ENCODE assay signal across 20 mouse cellular contexts in the genomic region with DNA sequence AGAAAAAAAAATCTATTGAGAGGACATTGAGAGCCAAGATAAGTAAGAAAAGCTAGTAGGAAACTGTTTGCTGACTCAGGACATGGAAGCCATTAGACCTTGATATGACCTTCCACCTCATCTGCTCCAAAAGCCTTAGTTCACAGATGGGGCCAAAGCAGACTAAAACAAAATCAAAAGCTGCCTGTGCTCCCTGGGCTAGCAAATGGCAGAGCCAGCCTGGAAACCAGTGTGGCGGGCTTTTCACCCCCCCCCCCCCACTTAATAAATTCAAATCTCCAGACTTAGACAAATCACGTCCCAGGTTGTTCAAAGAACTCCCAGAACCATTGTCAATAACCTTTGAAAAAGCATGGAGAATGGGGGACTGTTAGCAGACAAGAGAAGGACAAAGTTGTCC. TPM values are rescaled to one million over a fixed set of nuclear protein-coding genes. Genes with fewer than 3 reads are reported as not detected.
DNase-seq lines count a peak whose midpoint lies in the region; ATAC-seq and TF ChIP-seq lines count a peak whose summit lies in the region.
"Had no signal": no experiment of that assay in that cellular context is flagged by ENCODE, and none has a peak within 500 bp of the region (broad histone marks: within the 10 kb centered on the region; RNA-seq: fewer than 3 reads in every experiment).

No protein-coding gene starts in this region.

- 22% methylated on average over 2 of the region's 2 CpGs for WGBS in hindbrain, embryonic 10.5 days
- 28% methylated on average over 2 of the region's 2 CpGs for WGBS in hindbrain, postnatal 0 days
- WGBS in midbrain, embryonic 12.5 days, result 0% methylated on average over 2 of the region's 2 CpGs
- 5% methylated on average over 2 of the region's 2 CpGs for WGBS in midbrain, embryonic 16.5 days
- WGBS in forebrain, embryonic 16.5 days, result 8% methylated on average over 2 of the region's 2 CpGs
- 49% methylated on average over 2 of the region's 2 CpGs for WGBS in limb, embryonic 10.5 days

- peaks cover 57% of the 10 kb centered on the region for H3K4me1 ChIP-seq in hindbrain, embryonic 10.5 days (replicated peaks)
- H3K4me1 ChIP-seq in hindbrain, postnatal 0 days (ENCODE audit: insufficient read depth, low read length), result 0 out of 2 replicates have a peak, but pooled peaks cover 3% of the 10 kb centered on the region
- peaks cover 62% of the 10 kb centered on the region for H3K4me1 ChIP-seq in midbrain, embryonic 12.5 days
- H3K4me1 ChIP-seq in midbrain, embryonic 16.5 days (ENCODE audit: control insufficient read depth, insufficient read depth, low read length), result peaks cover 15% of the 10 kb centered on the region
- H3K4me1 ChIP-seq in forebrain, embryonic 16.5 days (replicated peaks; ENCODE audit: control insufficient read depth, insufficient read depth, low read length), result peaks cover 44% of the 10 kb centered on the region
- H3K4me1 ChIP-seq in limb, embryonic 10.5 days, result peaks cover 7% of the 10 kb centered on the region

- no peak overlapping the region for H3K4me3 ChIP-seq in hindbrain, embryonic 10.5 days
- H3K4me3 ChIP-seq in hindbrain, postnatal 0 days (ENCODE audit: low read length), result no peak overlapping the region
- H3K4me3 ChIP-seq in midbrain, embryonic 12.5 days, result no peak overlapping the region
- no peak overlapping the region for H3K4me3 ChIP-seq in midbrain, embryonic 16.5 days (ENCODE audit: low read depth, low read length)
- no peak overlapping the region for H3K4me3 ChIP-seq in forebrain, embryonic 16.5 days (replicated peaks; ENCODE audit: low read length)
- no peak overlapping the region for H3K4me3 ChIP-seq in limb, embryonic 10.5 days
- H3K4me3 ChIP-seq: erythroblast, embryonic 14.5 days; hindbrain, embryonic 12.5 days; neural tube, embryonic 13.5 days had no signal

- no peaks in the 10 kb centered on the region for H3K36me3 ChIP-seq in hindbrain, embryonic 10.5 days
- H3K36me3 ChIP-seq in hindbrain, postnatal 0 days (ENCODE audit: insufficient read depth, low read length), result no peaks in the 10 kb centered on the region
- no peaks in the 10 kb centered on the region for H3K36me3 ChIP-seq in midbrain, embryonic 12.5 days
- H3K36me3 ChIP-seq in midbrain, embryonic 16.5 days (ENCODE audit: control insufficient read depth, insufficient read depth, low read length), result no peaks in the 10 kb centered on the region
- no peaks in the 10 kb centered on the region for H3K36me3 ChIP-seq in forebrain, embryonic 16.5 days (ENCODE audit: control insufficient read depth, insufficient read depth)
- H3K36me3 ChIP-seq in limb, embryonic 10.5 days, result no peaks in the 10 kb centered on the region
- H3K36me3 ChIP-seq: G1E; hindbrain, embryonic 12.5 days; neural tube, embryonic 13.5 days had no signal

- H3K9me3 ChIP-seq in hindbrain, embryonic 10.5 days, result no peaks in the 10 kb centered on the region
- H3K9me3 ChIP-seq in hindbrain, postnatal 0 days (ENCODE audit: low read length), result no peaks in the 10 kb centered on the region
- no peaks in the 10 kb centered on the region for H3K9me3 ChIP-seq in midbrain, embryonic 12.5 days
- H3K9me3 ChIP-seq in midbrain, embryonic 16.5 days (replicated peaks; ENCODE audit: control insufficient read depth, low read length, poor library complexity, severe bottlenecking), result no peaks in the 10 kb centered on the region
- H3K9me3 ChIP-seq in forebrain, embryonic 16.5 days (ENCODE audit: control insufficient read depth, low read length), result no peaks in the 10 kb centered on the region
- no peaks in the 10 kb centered on the region for H3K9me3 ChIP-seq in limb, embryonic 10.5 days (replicated peaks)
- H3K9me3 ChIP-seq: G1E; hindbrain, embryonic 12.5 days; neural tube, embryonic 13.5 days had no signal

- ATAC-seq in hindbrain, postnatal 0 days, result no peak
- ATAC-seq in midbrain, embryonic 12.5 days (ENCODE audit: low FRiP score, low read depth), result no peak
- ATAC-seq in midbrain, embryonic 16.5 days, result no peak
- peak; percentile 43 for ATAC-seq in forebrain, embryonic 16.5 days

- peak overlapping the region; percentile 60 for H3K27ac ChIP-seq in hindbrain, embryonic 10.5 days
- H3K27ac ChIP-seq in hindbrain, postnatal 0 days, result no peak overlapping the region
- peak overlapping the region; percentile 61 for H3K27ac ChIP-seq in midbrain, embryonic 12.5 days (replicated peaks)
- no peak overlapping the region for H3K27ac ChIP-seq in midbrain, embryonic 16.5 days (ENCODE audit: low read length)
- peak overlapping the region; percentile 23; the same call in 1 of the 2 replicates for H3K27ac ChIP-seq in forebrain, embryonic 16.5 days (ENCODE audit: low read length)
- no peak overlapping the region for H3K27ac ChIP-seq in limb, embryonic 10.5 days
- H3K27ac ChIP-seq: hindbrain, embryonic 12.5 days; neural tube, embryonic 13.5 days had no signal

- no peak overlapping the region for H3K9ac ChIP-seq in hindbrain, postnatal 0 days (replicated peaks; ENCODE audit: low read length)
- no peak overlapping the region for H3K9ac ChIP-seq in midbrain, embryonic 12.5 days (replicated peaks)
- no peak overlapping the region for H3K9ac ChIP-seq in midbrain, embryonic 16.5 days (ENCODE audit: low read depth, low read length)
- H3K9ac ChIP-seq in forebrain, embryonic 16.5 days (replicated peaks; ENCODE audit: low read depth, low read length), result no peak overlapping the region
- H3K9ac ChIP-seq: hindbrain, embryonic 12.5 days; neural tube, embryonic 13.5 days had no signal

- peak; percentile 34 for DNase-seq in hindbrain, embryonic 10.5 days (ENCODE audit: low spot score)
- DNase-seq in hindbrain, postnatal 0 days (ENCODE audit: low spot score), result no peak
- no peak for DNase-seq in limb, embryonic 10.5 days (ENCODE audit: low spot score)
- no peak for DNase-seq in gastrocnemius, postnatal 14 days
- DNase-seq: adrenal gland, postnatal 25 days; cerebellum, adult 11-12 months; cerebellum, postnatal 25 days; kidney, adult 9 months; kidney, postnatal 25 days; lung, adult 18-20 months; lung, postnatal 14 days; right cerebral cortex, adult 18-20 months; thymus, postnatal 14 days had no signal

- H3K4me2 ChIP-seq in hindbrain, postnatal 0 days (ENCODE audit: low read depth, low read length), result no peak overlapping the region
- H3K4me2 ChIP-seq in midbrain, embryonic 12.5 days (replicated peaks), result no peak overlapping the region
- no peak overlapping the region for H3K4me2 ChIP-seq in midbrain, embryonic 16.5 days (ENCODE audit: low read length)
- H3K4me2 ChIP-seq in forebrain, embryonic 16.5 days (ENCODE audit: low read length), result no peak overlapping the region
- H3K4me2 ChIP-seq: hindbrain, embryonic 12.5 days; neural tube, embryonic 13.5 days had no signal

- no peak for TF ChIP-seq CTCF in hindbrain, postnatal 0 days (IDR thresholded peaks at IDR 0.05; ENCODE audit: low read depth)

- peaks cover 33% of the 10 kb centered on the region for H3K27me3 ChIP-seq in hindbrain, embryonic 10.5 days (ENCODE audit: insufficient read depth, poor library complexity, severe bottlenecking)
- no peaks in the 10 kb centered on the region for H3K27me3 ChIP-seq in hindbrain, postnatal 0 days (ENCODE audit: insufficient read depth, low read length)
- H3K27me3 ChIP-seq in midbrain, embryonic 12.5 days, result peaks cover 18% of the 10 kb centered on the region; the same call in 1 of the 2 replicates
- H3K27me3 ChIP-seq in midbrain, embryonic 16.5 days (ENCODE audit: control insufficient read depth, insufficient read depth, low read depth, low read length), result no peaks in the 10 kb centered on the region; the same call in 1 of the 2 replicates
- no peaks in the 10 kb centered on the region for H3K27me3 ChIP-seq in forebrain, embryonic 16.5 days (replicated peaks; ENCODE audit: control insufficient read depth, insufficient read depth, low read length)
- H3K27me3 ChIP-seq in limb, embryonic 10.5 days (ENCODE audit: low read depth, poor library complexity, severe bottlenecking), result peaks cover 18% of the 10 kb centered on the region

- intact Hi-C loops in gastrocnemius, postnatal 14 days (cut with DNase I; ENCODE audit: low total_unique reads), result no loop called here

RNA-seq across cellular contexts. Expression of a gene that starts 2.7 kb away (rescaled TPM):
- polyA plus RNA-seq in hindbrain, embryonic 10.5 days (2016; fragmentation: Nextera tagmentation; extraction: Ambion mirVana), result 35.7 and 43.6 TPM in 2 replicates
- total RNA-seq in hindbrain, postnatal 0 days (2014; rRNA removed), result 38.9 and 39.6 TPM in 2 replicates
- 43.0 and 43.9 TPM in 2 replicates for polyA plus RNA-seq in hindbrain, postnatal 0 days (2015; fragmentation: Nextera tagmentation; extraction: Ambion mirVana)
- 71.8 and 72.0 TPM in 2 replicates for polyA plus RNA-seq in midbrain, embryonic 12.5 days (2016; fragmentation: Nextera tagmentation; extraction: Ambion mirVana)
- polyA plus RNA-seq in midbrain, embryonic 16.5 days (2015; fragmentation: Nextera tagmentation; extraction: Ambion mirVana), result 90.5 and 100 TPM in 2 replicates
- 83.5 and 89.7 TPM in 2 replicates for polyA plus RNA-seq in forebrain, embryonic 16.5 days (2015; fragmentation: Nextera tagmentation; extraction: Ambion mirVana)
- polyA plus RNA-seq in limb, embryonic 10.5 days (2016; fragmentation: Nextera tagmentation; extraction: Ambion mirVana), result 25.9 and 29.6 TPM in 2 replicates
- 1 to 10 TPM; 3.8 to 5.7 TPM for total RNA-seq in gastrocnemius, postnatal 14 days (2021)

Comparison
In these comparisons a context has a peak if more than half of its experiments do, and no peak if none do; other contexts are left out.
1. H3K27ac ChIP-seq: peak in hindbrain, embryonic 10.5 days (single experiment), midbrain, embryonic 12.5 days (single experiment) and forebrain, embryonic 16.5 days (single experiment); none in hindbrain, postnatal 0 days (single experiment), midbrain, embryonic 16.5 days (single experiment) and limb, embryonic 10.5 days (single experiment).